ENCODE assay signal across 8 mouse cellular contexts in genomic region chr17:86962297-86962893, GRCm38 (mm10). TPM values are rescaled to one million over a fixed set of nuclear protein-coding genes. Genes with fewer than 3 reads are reported as not detected.
A peak's percentile ranks its signal among the peaks of the same experiment; 100 is the strongest.
DNase-seq lines count a peak whose midpoint lies in the region; ATAC-seq and TF ChIP-seq lines count a peak whose summit lies in the region.

No protein-coding gene starts in this region.

- peak; percentile 69 for ATAC-seq in forebrain, embryonic 12.5 days (ENCODE audit: low FRiP score)
- peak; percentile 57 for ATAC-seq in heart, postnatal 0 days (ENCODE audit: insufficient read depth, low read depth)
- 0 out of 2 replicates have a peak, but pooled peaks have one; percentile 16 for ATAC-seq in liver, embryonic 15.5 days (ENCODE audit: insufficient read depth)
- ATAC-seq in neural tube, embryonic 12.5 days (ENCODE audit: low FRiP score, low read depth), result peak; percentile 67
- ATAC-seq in stomach, postnatal 0 days (ENCODE audit: low FRiP score, low TSS enrichment), result peak; percentile 36

- peak overlapping the region; percentile 89 for H3K4me2 ChIP-seq in forebrain, embryonic 12.5 days
- H3K4me2 ChIP-seq in heart, postnatal 0 days (ENCODE audit: low read depth, low read length), result peak overlapping the region; percentile 92
- H3K4me2 ChIP-seq in liver, embryonic 15.5 days, result peak overlapping the region; percentile 75
- H3K4me2 ChIP-seq in neural tube, embryonic 12.5 days (replicated peaks), result peak overlapping the region; percentile 92
- H3K4me2 ChIP-seq in stomach, postnatal 0 days (replicated peaks; ENCODE audit: low read depth), result peak overlapping the region; percentile 88

- peak overlapping the region; percentile 83 for H3K9ac ChIP-seq in forebrain, embryonic 12.5 days
- peak overlapping the region; percentile 94 for H3K9ac ChIP-seq in heart, postnatal 0 days (replicated peaks; ENCODE audit: low read depth, low read length)
- peak overlapping the region; percentile 54; the same call in 1 of the 2 replicates for H3K9ac ChIP-seq in liver, embryonic 15.5 days
- H3K9ac ChIP-seq in neural tube, embryonic 12.5 days, result peak overlapping the region; percentile 91
- peak overlapping the region; percentile 91 for H3K9ac ChIP-seq in stomach, postnatal 0 days (ENCODE audit: low read length)

- peaks cover 5% of the 10 kb centered on the region for H3K4me1 ChIP-seq in brown adipose tissue, adult 24 weeks (ENCODE audit: control insufficient read depth, insufficient read depth, insufficient read length, low read length)
- peaks cover 28% of the 10 kb centered on the region for H3K4me1 ChIP-seq in forebrain, embryonic 12.5 days
- H3K4me1 ChIP-seq in heart, postnatal 0 days (ENCODE audit: control insufficient read depth, insufficient read depth), result peaks cover 33% of the 10 kb centered on the region
- H3K4me1 ChIP-seq in liver, embryonic 15.5 days (replicated peaks), result peaks cover 7% of the 10 kb centered on the region; the same call in 1 of the 2 replicates
- peaks cover 20% of the 10 kb centered on the region for H3K4me1 ChIP-seq in neural tube, embryonic 12.5 days
- H3K4me1 ChIP-seq in stomach, postnatal 0 days (replicated peaks; ENCODE audit: control insufficient read depth, insufficient read depth), result peaks cover 3% of the 10 kb centered on the region; the same call in 1 of the 2 replicates

- peak; percentile 80 for TF ChIP-seq CTCF in heart, postnatal 0 days (IDR thresholded peaks at IDR 0.05; ENCODE audit: low read depth)
- TF ChIP-seq CTCF in stomach, postnatal 0 days (IDR thresholded peaks at IDR 0.05; ENCODE audit: low read depth), result peak; percentile 80

- H3K4me3 ChIP-seq in brown adipose tissue, adult 24 weeks (ENCODE audit: insufficient read depth, low read depth, low read length), result peak overlapping the region; percentile 64
- peak overlapping the region; percentile 87 for H3K4me3 ChIP-seq in forebrain, embryonic 12.5 days (replicated peaks)
- peak overlapping the region; percentile 92 for H3K4me3 ChIP-seq in heart, postnatal 0 days (ENCODE audit: low read depth, low read length)
- H3K4me3 ChIP-seq in liver, embryonic 15.5 days (replicated peaks), result peak overlapping the region; percentile 60
- peak overlapping the region; percentile 82 for H3K4me3 ChIP-seq in neural tube, embryonic 12.5 days
- H3K4me3 ChIP-seq in stomach, postnatal 0 days (ENCODE audit: low read depth, low read length), result peak overlapping the region; percentile 84

- peak; percentile 63 to 74 for DNase-seq in CD8-positive naive resting alpha-beta T cell, adult 2 months (ENCODE audit: low read depth in 2 of 2, low spot score in 2 of 2)
- DNase-seq in heart, postnatal 0 days (ENCODE audit: low spot score), result peak; percentile 92
- peak; percentile 90 to 92 for DNase-seq in kidney, postnatal 36 days
- peak; percentile 80 for DNase-seq in stomach, postnatal 0 days (ENCODE audit: low spot score)

- no peaks in the 10 kb centered on the region for H3K9me3 ChIP-seq in forebrain, embryonic 12.5 days
- H3K9me3 ChIP-seq in heart, postnatal 0 days (replicated peaks; ENCODE audit: control insufficient read depth, low read length), result no peaks in the 10 kb centered on the region
- H3K9me3 ChIP-seq in liver, embryonic 15.5 days (replicated peaks), result no peaks in the 10 kb centered on the region
- H3K9me3 ChIP-seq in neural tube, embryonic 12.5 days, result no peaks in the 10 kb centered on the region
- no peaks in the 10 kb centered on the region for H3K9me3 ChIP-seq in stomach, postnatal 0 days (ENCODE audit: control insufficient read depth, low read length)

- no peaks in the 10 kb centered on the region for H3K27me3 ChIP-seq in forebrain, embryonic 12.5 days
- H3K27me3 ChIP-seq in heart, postnatal 0 days (ENCODE audit: control insufficient read depth, insufficient read depth, low read length), result no peaks in the 10 kb centered on the region
- H3K27me3 ChIP-seq in liver, embryonic 15.5 days, result peaks cover 45% of the 10 kb centered on the region
- H3K27me3 ChIP-seq in neural tube, embryonic 12.5 days (replicated peaks), result no peaks in the 10 kb centered on the region
- no peaks in the 10 kb centered on the region for H3K27me3 ChIP-seq in stomach, postnatal 0 days (ENCODE audit: control insufficient read depth, insufficient read depth, low read length)

- WGBS in forebrain, embryonic 12.5 days, result under 1% methylated on average over 24 of the region's 24 CpGs
- WGBS in heart, postnatal 0 days, result under 1% methylated on average over 24 of the region's 24 CpGs
- under 1% methylated on average over 24 of the region's 24 CpGs for WGBS in liver, embryonic 15.5 days (ENCODE audit: insufficient replicate concordance)
- under 1% methylated on average over 24 of the region's 24 CpGs for WGBS in neural tube, embryonic 12.5 days
- WGBS in stomach, postnatal 0 days, result 1% methylated on average over 24 of the region's 24 CpGs

- 0 out of 2 replicates have a peak, but pooled peaks cover 3% of the 10 kb centered on the region for H3K36me3 ChIP-seq in forebrain, embryonic 12.5 days (replicated peaks)
- H3K36me3 ChIP-seq in heart, postnatal 0 days (replicated peaks; ENCODE audit: control insufficient read depth, insufficient read depth, low read length), result no peaks in the 10 kb centered on the region
- no peaks in the 10 kb centered on the region for H3K36me3 ChIP-seq in liver, embryonic 15.5 days (replicated peaks)
- H3K36me3 ChIP-seq in neural tube, embryonic 12.5 days, result no peaks in the 10 kb centered on the region
- H3K36me3 ChIP-seq in stomach, postnatal 0 days (ENCODE audit: control insufficient read depth, insufficient read depth, low read length), result no peaks in the 10 kb centered on the region

- peak overlapping the region; percentile 70 for H3K27ac ChIP-seq in brown adipose tissue, adult 24 weeks (replicated peaks; ENCODE audit: low read depth, low read length)
- H3K27ac ChIP-seq in forebrain, embryonic 12.5 days, result peak overlapping the region; percentile 73
- H3K27ac ChIP-seq in heart, postnatal 0 days (ENCODE audit: low read depth), result peak overlapping the region; percentile 97
- H3K27ac ChIP-seq in liver, embryonic 15.5 days (replicated peaks), result peak overlapping the region; percentile 33; the same call in 1 of the 2 replicates
- peak overlapping the region; percentile 77 for H3K27ac ChIP-seq in neural tube, embryonic 12.5 days
- H3K27ac ChIP-seq in stomach, postnatal 0 days (replicated peaks), result peak overlapping the region; percentile 93

- TF ChIP-seq EP300 in heart, postnatal 0 days (IDR thresholded peaks at IDR 0.05; ENCODE audit: low read depth), result no peak
- no peak for TF ChIP-seq EP300 in stomach, postnatal 0 days (optimal IDR thresholded peaks at IDR 0.05)

RNA-seq across cellular contexts. Expression of gene Rhoq, which starts 0.5 kb away (rescaled TPM):
- polyA plus RNA-seq in brown adipose tissue, adult 24 weeks (2012; ENCODE audit: insufficient read depth, insufficient read length, missing spikeins), result 122 and 182 TPM in 2 replicates
- polyA plus RNA-seq in forebrain, embryonic 12.5 days (2016; fragmentation: Nextera tagmentation; extraction: Ambion mirVana), result 8.8 and 10.8 TPM in 2 replicates
- total RNA-seq in heart, postnatal 0 days (2014; rRNA removed; ENCODE audit: low replicate concordance), result 67.4 and 74.6 TPM in 2 replicates
- polyA plus RNA-seq in heart, postnatal 0 days (2015; fragmentation: Nextera tagmentation; extraction: Ambion mirVana), result 17.6 and 18.7 TPM in 2 replicates
- polyA plus RNA-seq in liver, embryonic 15.5 days (2015; fragmentation: Nextera tagmentation; extraction: Ambion mirVana), result 1.4 TPM in 2 replicates
- polyA plus RNA-seq in neural tube, embryonic 12.5 days (2016; fragmentation: Nextera tagmentation; extraction: Ambion mirVana), result 12.8 and 14.3 TPM in 2 replicates
- polyA plus RNA-seq in stomach, postnatal 0 days (2015; fragmentation: Nextera tagmentation; extraction: Ambion mirVana), result 5.6 and 6.2 TPM in 2 replicates

RNA-seq across cellular contexts. Expression of gene Atp6v1e2, which starts 14.7 kb away (rescaled TPM):
- polyA plus RNA-seq in brown adipose tissue, adult 24 weeks (2012; ENCODE audit: insufficient read depth, insufficient read length, missing spikeins), result not detected in 2 replicates
- not detected in 2 replicates for polyA plus RNA-seq in forebrain, embryonic 12.5 days (2016; fragmentation: Nextera tagmentation; extraction: Ambion mirVana)
- not detected in 2 replicates for total RNA-seq in heart, postnatal 0 days (2014; rRNA removed; ENCODE audit: low replicate concordance)
- polyA plus RNA-seq in heart, postnatal 0 days (2015; fragmentation: Nextera tagmentation; extraction: Ambion mirVana), result not detected in 2 replicates
- polyA plus RNA-seq in liver, embryonic 15.5 days (2015; fragmentation: Nextera tagmentation; extraction: Ambion mirVana), result not detected in 2 replicates
- polyA plus RNA-seq in neural tube, embryonic 12.5 days (2016; fragmentation: Nextera tagmentation; extraction: Ambion mirVana), result not detected in 2 replicates
- polyA plus RNA-seq in stomach, postnatal 0 days (2015; fragmentation: Nextera tagmentation; extraction: Ambion mirVana), result 0.12 TPM in 1 of 2 replicates, not detected in the other

RNA-seq across cellular contexts. Expression of gene Tmem247, which starts 45.2 kb away (rescaled TPM):
- polyA plus RNA-seq in brown adipose tissue, adult 24 weeks (2012; ENCODE audit: insufficient read depth, insufficient read length, missing spikeins), result not detected in 2 replicates
- not detected in 2 replicates for polyA plus RNA-seq in forebrain, embryonic 12.5 days (2016; fragmentation: Nextera tagmentation; extraction: Ambion mirVana)
- total RNA-seq in heart, postnatal 0 days (2014; rRNA removed; ENCODE audit: low replicate concordance), result not detected in 2 replicates
- not detected in 2 replicates for polyA plus RNA-seq in heart, postnatal 0 days (2015; fragmentation: Nextera tagmentation; extraction: Ambion mirVana)
- not detected in 2 replicates for polyA plus RNA-seq in liver, embryonic 15.5 days (2015; fragmentation: Nextera tagmentation; extraction: Ambion mirVana)
- polyA plus RNA-seq in neural tube, embryonic 12.5 days (2016; fragmentation: Nextera tagmentation; extraction: Ambion mirVana), result not detected in 2 replicates
- polyA plus RNA-seq in stomach, postnatal 0 days (2015; fragmentation: Nextera tagmentation; extraction: Ambion mirVana), result not detected in 2 replicates

Comparison
In these comparisons a context has a peak if more than half of its experiments do, and no peak if none do; other contexts are left out.
1. Peak in every context shown above with its lines: DNase-seq, ATAC-seq, H3K4me3 ChIP-seq and H3K27ac ChIP-seq.
2. H3K27ac ChIP-seq: peak in every context shown above with its lines; median percentile 97 in heart, postnatal 0 days; 93 in stomach, postnatal 0 days; 77 in neural tube, embryonic 12.5 days; 73 in forebrain, embryonic 12.5 days; 70 in brown adipose tissue, adult 24 weeks; 33 in liver, embryonic 15.5 days.
3. ATAC-seq: peak in every context shown above with its lines; median percentile 69 in forebrain, embryonic 12.5 days; 67 in neural tube, embryonic 12.5 days; 57 in heart, postnatal 0 days; 36 in stomach, postnatal 0 days; 16 in liver, embryonic 15.5 days.